Mouse (Mus musculus) thymus, adult 2 months (tissue): ENCODE data around the gene H2-Ob.

ENCODE experiments used
- CTCF ChIP-seq: fragments of 200-500 bp; IDR thresholded peaks from 2 replicates; pipeline ENCODE4 v1.5.1; 2012; ENCODE audit warnings: mild to moderate bottlenecking, control low read depth, low read length, moderate library complexity, borderline replicate concordance; ENCODE audit not compliant: control insufficient read depth, poor library complexity, insufficient read depth; ENCODE audit errors: extremely low read depth
- POLR2A ChIP-seq: fragments of 200-500 bp; IDR thresholded peaks from 2 replicates; pipeline ENCODE4 v1.6.1; 2012; ENCODE audit warnings: mild to moderate bottlenecking, low read length, control low read depth, moderate library complexity; ENCODE audit not compliant: control insufficient read depth, poor library complexity, insufficient read depth; ENCODE audit errors: extremely low read depth

DNA sequence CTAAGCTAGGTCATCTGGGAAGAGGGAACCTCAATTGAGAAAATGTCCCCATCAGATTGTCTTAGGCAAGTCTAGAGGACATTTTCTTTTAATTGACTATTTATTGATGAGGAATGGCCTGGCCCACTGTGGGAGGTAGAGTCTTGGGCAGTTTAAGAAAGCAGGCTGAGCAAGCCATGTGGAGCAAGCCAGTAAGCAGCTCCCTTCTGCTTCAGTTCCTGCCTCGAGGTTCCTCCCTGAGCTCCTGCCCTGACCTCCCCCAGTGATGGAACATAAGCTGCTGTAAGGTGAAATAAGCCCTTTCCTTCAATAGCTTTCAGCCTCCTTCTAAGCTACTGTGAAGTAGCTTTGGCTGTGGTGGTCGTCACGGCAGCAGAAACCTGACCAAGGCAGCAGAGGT lies 962 bp upstream of the H2-Ob start:
- TF ChIP-seq CTCF (no peak), POLR2A (no peak)
